Mouse (Mus musculus) stomach, postnatal 0 days (tissue): ENCODE measurements around the gene Spred3. TPM values are rescaled to one million over a fixed set of nuclear protein-coding genes. Genes with fewer than 3 reads are reported as not detected.

ENCODE experiments used
- ATAC-seq: fragments of 200-750 bp; cut with Nextera tagmentation; 2 replicates; pipeline ENCODE4 v1.8.0; 2017; ENCODE audit not compliant: low FRiP score, low TSS enrichment
- DNase-seq: peaks from one replicate; pipeline ENCODE4 v3.0.0-alpha.2; 2016; ENCODE audit warnings: low spot score
- H3K27ac ChIP-seq: fragments of 300-500 bp; sonication (generic); replicated peaks from 2 replicates; pipeline ENCODE4 v1.5.1; 2014; ENCODE audit warnings: mild to moderate bottlenecking, control low read depth
- H3K27me3 ChIP-seq: fragments of 300-500 bp; sonication (generic); 2 replicates; pipeline ENCODE4 v1.6.1; 2014; ENCODE audit warnings: low read length; ENCODE audit not compliant: control insufficient read depth, insufficient read depth
- H3K36me3 ChIP-seq: fragments of 300-500 bp; sonication (generic); 2 replicates; pipeline ENCODE4 v1.6.1; 2014; ENCODE audit warnings: low read length, mixed read lengths; ENCODE audit not compliant: control insufficient read depth, insufficient read depth
- H3K4me1 ChIP-seq: fragments of 300-500 bp; sonication (generic); replicated peaks from 2 replicates; pipeline ENCODE4 v1.6.1; 2014; ENCODE audit warnings: antibody characterized with exemption; ENCODE audit not compliant: control insufficient read depth, insufficient read depth
- H3K4me2 ChIP-seq: fragments of 300-500 bp; sonication (generic); replicated peaks from 2 replicates; pipeline ENCODE4 v1.6.1; 2014; ENCODE audit warnings: low read depth, mild to moderate bottlenecking, control low read depth, moderate library complexity
- H3K4me3 ChIP-seq: fragments of 300-500 bp; sonication (generic); 2 replicates; pipeline ENCODE4 v1.5.1; 2014; ENCODE audit warnings: low read depth, low read length, control low read depth
- H3K9ac ChIP-seq: fragments of 300-500 bp; sonication (generic); 2 replicates; pipeline ENCODE4 v1.6.1; 2014; ENCODE audit warnings: mild to moderate bottlenecking, low read length, control low read depth, mixed read lengths
- H3K9me3 ChIP-seq: fragments of 300-500 bp; sonication (generic); 2 replicates; pipeline ENCODE4 v1.6.1; 2016; ENCODE audit warnings: low read length; ENCODE audit not compliant: control insufficient read depth
- CTCF ChIP-seq: IDR thresholded peaks from 2 replicates; pipeline ENCODE4 v1.5.1; 2016; ENCODE audit warnings: antibody characterized with exemption, low read depth, mild to moderate bottlenecking, moderate library complexity
- EP300 ChIP-seq: optimal IDR thresholded peaks from 2 replicates; pipeline ENCODE3; 2016; ENCODE audit warnings: antibody characterized with exemption
- WGBS: fragments of 180-500 bp; shearing (Covaris S2); extraction: QIAGEN DNeasy Blood & Tissue Kit; methylation state at CpG from one replicate; pipeline ENCODE4 v1.1.7; 2014; 5-methylcytosine and 5-hydroxymethylcytosine counted together
- polyA plus RNA-seq: library from polyadenylated mRNA; unstranded; fragments of >200 nt; fragmentation: Nextera tagmentation; extraction: Ambion mirVana; gene quantifications from 2 replicates; pipeline ENCODE4 v1.2.1, GENCODE M21; 2015

The Spred3 gene
- polyA plus RNA-seq, 1 experiment from 2014 or later: 0.95 TPM

DNA sequence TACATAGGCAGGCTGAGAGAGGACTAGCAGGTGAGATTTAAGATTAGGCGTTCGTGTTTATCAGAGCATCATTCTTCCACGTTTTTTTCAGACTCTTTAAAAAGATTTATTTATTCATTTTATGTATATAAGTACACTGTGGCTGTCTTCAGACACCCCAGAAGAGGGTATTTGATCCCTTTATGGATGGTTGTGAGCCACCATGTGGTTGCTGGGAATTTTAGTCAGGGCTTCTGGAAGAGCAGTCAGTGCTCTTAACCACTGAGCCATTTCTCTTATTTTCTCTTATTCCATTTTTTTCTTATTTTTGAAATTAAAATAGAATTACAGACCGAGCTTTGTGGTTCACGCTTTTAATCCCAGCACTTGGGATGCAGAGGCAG, 10.6 kb upstream of the Spred3 start:
- DNase-seq (no peak), ATAC-seq (no peak)
- Histone ChIP-seq H3K27ac (no peak overlapping the region), H3K27me3 (no peaks in the 10 kb centered on the region), H3K9ac (no peak overlapping the region), H3K9me3 (no peaks in the 10 kb centered on the region), H3K4me3 (peak overlapping the region; percentile 81), H3K36me3 (0 out of 2 replicates have a peak, but pooled peaks cover 3% of the 10 kb centered on the region), H3K4me1 (peaks cover 4% of the 10 kb centered on the region; the same call in 1 of the 2 replicates), H3K4me2 (peak overlapping the region; percentile 42)
- TF ChIP-seq EP300 (no peak), CTCF (no peak)
- WGBS: 42% methylated on average over 5 of the region's 5 CpGs

DNA sequence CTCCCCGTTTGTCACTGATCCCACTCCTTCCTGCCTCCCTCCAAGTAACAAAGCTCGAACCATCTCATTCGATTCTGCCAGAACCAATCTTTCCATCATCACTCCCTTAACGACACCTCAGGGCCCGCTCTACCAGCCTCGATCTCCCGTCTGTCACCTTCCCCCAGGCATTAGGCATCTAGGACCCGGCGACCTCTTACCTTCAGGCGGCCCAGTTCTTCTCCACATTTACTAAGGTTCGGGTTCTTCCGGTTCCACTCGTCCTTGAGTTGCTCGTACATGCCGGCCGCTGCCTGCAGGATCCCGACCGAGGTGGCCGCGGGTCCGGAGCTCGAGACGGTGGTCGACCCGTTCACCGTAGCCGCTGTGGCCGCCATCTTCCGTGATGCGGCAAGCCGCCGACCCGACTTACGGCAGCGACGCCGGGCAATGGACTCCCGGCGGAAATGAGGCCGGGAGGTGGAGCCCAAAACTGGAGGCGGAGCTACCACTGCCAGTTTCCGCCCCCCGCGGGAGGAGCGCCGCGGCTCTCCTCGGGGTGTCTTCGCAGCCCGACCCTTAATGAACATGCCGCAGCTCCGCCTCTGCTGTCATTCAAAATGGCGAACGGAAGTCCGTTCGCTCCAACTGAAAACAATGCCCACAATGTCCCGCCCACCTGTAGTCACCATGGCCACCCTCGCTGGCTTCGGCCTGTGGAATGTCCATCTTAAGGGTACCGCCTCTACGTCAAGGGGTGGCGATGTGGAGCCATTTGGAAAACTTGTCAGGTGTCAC, 10.1 kb upstream of the Spred3 start, which contains the start of gene Psmd8:
Gene Psmd8, minus strand, starts transcription at position 625 of the 777 bp plus-strand sequence.
- no peaks in the 10 kb centered on the region for H3K9me3 ChIP-seq
- ATAC-seq (peak; percentile 97), DNase-seq (peak; percentile 98)
- H3K27me3 ChIP-seq: no peaks in the 10 kb centered on the region
- peaks cover 9% of the 10 kb centered on the region for H3K36me3 ChIP-seq
- H3K27ac ChIP-seq: peak within 1 kb of the TSS; percentile 75
- peak within 1 kb of the TSS; percentile 81 for H3K4me3 ChIP-seq
- WGBS: under 1% methylated on average over 62 of the region's 62 CpGs
- TF ChIP-seq CTCF (peak; percentile 71), EP300 (no peak)
- H3K4me1 ChIP-seq: peaks cover 4% of the 10 kb centered on the region; the same call in 1 of the 2 replicates
- peak within 1 kb of the TSS; percentile 81 for H3K9ac ChIP-seq
- peak within 1 kb of the TSS; percentile 86 for H3K4me2 ChIP-seq

DNA sequence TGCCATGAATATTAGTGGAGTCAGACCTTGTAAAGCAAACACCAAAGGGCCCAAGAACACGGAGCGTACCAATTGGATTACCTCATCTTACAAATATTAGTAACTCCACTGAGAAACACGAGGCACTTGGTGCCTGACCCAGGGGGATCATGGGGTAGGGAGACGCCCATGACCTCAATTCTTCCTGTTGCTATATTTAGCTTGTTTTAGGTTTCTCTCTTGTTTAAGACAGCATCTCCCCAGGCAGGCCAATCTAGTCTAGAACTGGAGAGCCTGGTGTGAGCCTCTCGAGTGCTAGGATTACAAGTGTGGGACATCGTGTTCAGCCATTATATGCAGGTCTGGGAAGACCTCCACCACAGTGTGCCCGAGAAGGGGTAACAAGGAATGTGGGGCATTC, 9.1 kb upstream of the Spred3 start:
- H3K4me1 ChIP-seq: peaks cover 4% of the 10 kb centered on the region; the same call in 1 of the 2 replicates
- H3K27me3 ChIP-seq: no peaks in the 10 kb centered on the region
- H3K4me3 ChIP-seq: peak overlapping the region; percentile 81
- DNase-seq (peak; percentile 43), ATAC-seq (peak; percentile 30)
- TF ChIP-seq EP300 (no peak), CTCF (no peak)
- peaks cover 18% of the 10 kb centered on the region for H3K36me3 ChIP-seq
- peak overlapping the region; percentile 50 for H3K9ac ChIP-seq
- WGBS: 19% methylated on average over 7 of the region's 7 CpGs
- 0 out of 2 replicates have a peak overlapping the region, but pooled peaks have one; percentile 46 for H3K27ac ChIP-seq
- H3K9me3 ChIP-seq: no peaks in the 10 kb centered on the region
- H3K4me2 ChIP-seq: peak overlapping the region; percentile 86

DNA sequence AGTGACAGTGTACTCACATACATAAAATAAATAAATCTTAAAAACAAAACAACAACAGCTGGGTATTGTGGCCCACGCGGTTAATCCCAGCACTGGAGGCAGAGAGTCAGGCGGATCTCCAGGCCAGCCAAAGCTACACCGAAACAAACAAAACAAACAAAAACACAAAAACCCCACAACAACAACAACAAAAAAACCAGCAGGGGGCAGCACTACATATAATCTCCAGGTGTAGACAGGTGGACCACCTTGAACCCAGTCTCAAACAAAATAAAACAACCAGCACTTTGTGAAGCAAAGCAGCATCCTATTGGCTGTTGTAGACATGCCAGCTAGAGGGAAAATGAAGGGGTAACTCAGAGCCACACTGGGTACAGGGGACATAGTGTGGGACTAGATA, 7.9 kb upstream of the Spred3 start:
- WGBS: 91% methylated on average over 4 of the region's 4 CpGs
- DNase-seq (no peak), ATAC-seq (no peak)
- H3K9me3 ChIP-seq: no peaks in the 10 kb centered on the region
- no peak overlapping the region for H3K27ac ChIP-seq
- no peak overlapping the region for H3K9ac ChIP-seq
- H3K4me1 ChIP-seq: peaks cover 4% of the 10 kb centered on the region; the same call in 1 of the 2 replicates
- no peaks in the 10 kb centered on the region for H3K27me3 ChIP-seq
- peak; percentile 45 for TF ChIP-seq CTCF
- no peak for TF ChIP-seq EP300
- H3K4me3 ChIP-seq: no peak overlapping the region
- H3K36me3 ChIP-seq: peaks cover 22% of the 10 kb centered on the region
- H3K4me2 ChIP-seq: no peak overlapping the region

DNA sequence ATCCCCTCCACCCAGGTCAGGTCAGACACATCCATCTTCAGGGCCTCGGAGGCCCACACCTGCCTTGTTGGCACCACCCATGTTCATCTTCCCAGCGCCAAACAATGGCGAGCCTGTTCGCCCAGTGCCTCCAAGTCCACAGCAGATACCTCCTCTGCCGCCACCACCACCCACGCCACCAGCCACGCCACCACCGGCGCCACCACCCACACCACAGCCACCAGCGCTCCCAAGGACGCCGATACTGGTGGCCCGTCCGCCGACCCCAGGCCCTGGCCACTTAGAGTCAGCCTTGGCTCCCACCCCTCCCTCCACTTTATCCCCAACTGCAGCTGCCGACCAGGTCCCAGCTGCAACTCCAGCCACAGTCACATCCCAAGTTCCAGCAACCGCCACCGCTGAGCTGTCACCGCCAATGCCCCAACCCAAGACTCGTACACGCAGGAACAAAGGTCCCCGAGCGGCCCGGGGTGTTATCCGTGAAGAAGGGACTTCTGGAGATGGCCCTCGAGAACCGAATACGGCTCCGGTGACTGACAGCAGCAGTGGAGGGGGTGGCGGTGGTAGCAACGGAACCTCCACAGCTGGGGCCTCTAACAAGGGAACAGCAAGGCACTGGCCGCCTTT, 2.3 kb upstream of the Spred3 start:
- Histone ChIP-seq H3K9me3 (no peaks in the 10 kb centered on the region), H3K4me1 (peaks cover 6% of the 10 kb centered on the region; the same call in 1 of the 2 replicates), H3K27me3 (no peaks in the 10 kb centered on the region), H3K36me3 (peaks cover 22% of the 10 kb centered on the region), H3K27ac (no peak overlapping the region), H3K4me2 (no peak overlapping the region; the same call in 1 of the 2 replicates), H3K9ac (no peak overlapping the region), H3K4me3 (no peak overlapping the region)
- no peak for DNase-seq
- no peak for ATAC-seq
- TF ChIP-seq CTCF (no peak), EP300 (no peak)
- WGBS: 55% methylated on average over 30 of the region's 32 CpGs
